Mouse (Mus musculus) E14TG2a.4 (cell line): ENCODE results near the gene Ugt1a9.

Source experiments
- CTCF ChIP-seq: conservative IDR thresholded peaks from 2 replicates; pipeline ENCODE4 v1.5.1; 2014; ENCODE audit warnings: low read length
- NANOG ChIP-seq: IDR thresholded peaks from 2 replicates; pipeline ENCODE4 v1.6.1; 2014; ENCODE audit warnings: borderline replicate concordance, low read length, mixed read lengths
- POU5F1 ChIP-seq: IDR thresholded peaks from 2 replicates; pipeline ENCODE4 v1.6.1; 2014; ENCODE audit warnings: low read length, borderline replicate concordance

- no peak for TF ChIP-seq CTCF
- TF ChIP-seq NANOG: no peak
- no peak for TF ChIP-seq POU5F1
Measured at GRCm38 (mm10) chr1:88206843-88207479, 136.4 kb downstream of the Ugt1a9 start.
